Mouse (Mus musculus) urinary bladder, postnatal 10 days (tissue): ENCODE measurements around the gene Pitpnm1.

Experiments used
- DNase-seq: peaks from one replicate; pipeline ENCODE4 v3.0.0; 2022; ENCODE audit warnings: low spot score

Gene Pitpnm1

DNA sequence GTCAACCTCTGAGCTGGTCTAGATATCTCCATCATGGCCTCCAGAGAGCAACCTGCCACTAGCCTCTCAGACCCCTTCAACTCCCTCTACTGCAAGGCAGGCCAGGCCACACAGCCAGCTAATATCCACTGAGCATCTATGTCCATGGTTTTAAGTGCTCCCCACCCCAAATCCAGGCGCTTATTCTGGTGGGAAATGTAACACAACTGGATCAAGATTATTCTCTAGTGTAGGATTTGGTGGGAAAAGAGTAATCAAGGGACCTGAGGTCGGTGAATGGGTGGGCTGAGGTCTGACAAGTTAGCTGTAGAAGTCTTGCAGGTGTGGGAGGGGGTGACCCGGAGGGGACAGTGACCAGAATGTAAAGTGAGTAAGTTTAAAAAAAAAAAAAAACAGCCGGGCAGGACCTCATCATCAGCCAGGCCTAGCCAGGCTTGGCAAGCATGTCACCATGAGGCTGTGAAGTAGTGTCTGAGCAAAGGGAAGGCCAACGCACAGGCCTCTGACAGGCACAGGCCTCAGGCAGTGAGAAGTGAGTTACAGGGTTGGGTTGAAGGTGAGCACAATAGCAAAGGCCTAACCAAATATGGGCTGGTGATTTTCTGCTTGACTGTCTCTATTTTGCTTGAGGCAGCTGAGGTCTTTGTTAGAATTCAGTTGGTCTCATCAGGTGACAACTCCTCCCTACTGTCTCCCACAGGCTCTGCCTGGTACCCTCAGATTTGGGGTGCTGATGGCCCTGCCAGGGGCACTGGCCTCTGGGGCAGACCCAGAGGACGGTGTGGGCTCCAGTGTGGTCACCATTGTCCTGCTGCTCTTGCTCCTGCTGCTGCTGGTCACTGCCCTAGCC, 55.6 kb downstream of the Pitpnm1 start:
- no peak for DNase-seq

- no peak for DNase-seq
These were observed 56.3 kb downstream of the Pitpnm1 start for GRCm38 (mm10) chr19:4156073-4156579.

DNA sequence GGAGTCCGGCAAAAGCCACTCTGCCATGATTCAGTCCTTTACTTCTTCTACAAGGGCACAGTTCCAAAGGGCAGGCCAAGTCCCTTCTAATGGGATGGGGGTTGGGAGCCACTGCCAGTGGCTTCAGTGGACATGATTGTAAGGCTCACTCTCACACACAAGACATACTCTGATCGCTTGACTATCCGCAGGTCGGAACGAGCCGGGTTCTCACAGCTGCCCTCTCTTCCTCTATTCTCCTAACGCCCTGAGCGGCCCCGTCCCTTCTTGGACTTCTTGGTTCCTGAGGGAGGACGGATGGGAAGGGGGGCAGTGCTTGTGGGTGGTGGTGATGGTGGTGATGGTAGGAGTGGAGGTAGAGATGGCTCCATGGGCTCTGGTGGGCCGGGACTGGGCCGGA, 57.0 kb downstream of the Pitpnm1 start:
- no peak for DNase-seq

DNA sequence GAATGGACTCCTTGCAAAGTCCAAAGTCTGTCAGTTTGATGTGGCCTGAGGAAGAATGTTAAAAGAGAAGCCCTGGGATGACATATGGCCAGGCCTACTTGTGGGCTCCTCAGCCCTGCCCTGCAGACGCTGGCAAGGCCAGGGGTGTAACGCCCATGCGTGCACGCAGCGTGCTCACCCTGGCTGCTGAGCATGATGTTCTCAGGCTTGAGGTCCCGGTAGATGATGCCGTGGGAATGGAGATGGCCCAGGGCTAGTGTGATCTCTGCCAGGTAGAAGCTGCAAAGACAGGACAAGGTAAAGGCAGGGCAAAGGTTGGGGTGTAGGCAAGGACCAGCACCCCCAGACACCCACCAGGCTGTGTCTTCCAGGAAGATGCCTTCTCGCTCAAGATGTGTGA, 59.3 kb downstream of the Pitpnm1 start:
- DNase-seq, result no peak

- DNase-seq, result peak; percentile 92
These were observed 63.1 kb downstream of the Pitpnm1 start, which contains the start of gene Rps6kb2 for GRCm38 (mm10) chr19:4162646-4163542. Rps6kb2 (minus strand) TSS chr19:4163354.

DNA sequence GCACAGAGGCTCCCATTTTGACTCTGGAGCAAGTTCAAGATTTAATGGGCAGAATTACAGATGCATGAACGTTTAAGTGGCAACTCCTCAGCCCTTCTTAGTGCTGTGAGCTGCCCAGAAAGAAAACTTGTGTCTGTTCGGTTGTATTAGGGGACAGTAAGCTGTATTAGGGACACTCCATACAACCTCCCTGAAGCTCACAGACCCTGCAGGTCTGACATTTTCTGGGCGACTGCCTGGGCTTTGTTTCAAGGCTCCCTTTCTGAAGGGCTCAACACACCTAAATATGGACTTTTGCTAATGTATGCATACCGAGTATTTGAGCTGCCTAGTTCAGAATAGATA, 63.7 kb downstream of the Pitpnm1 start:
- no peak for DNase-seq
